8 mouse cellular contexts compared by ENCODE assay signal in the genomic region with DNA sequence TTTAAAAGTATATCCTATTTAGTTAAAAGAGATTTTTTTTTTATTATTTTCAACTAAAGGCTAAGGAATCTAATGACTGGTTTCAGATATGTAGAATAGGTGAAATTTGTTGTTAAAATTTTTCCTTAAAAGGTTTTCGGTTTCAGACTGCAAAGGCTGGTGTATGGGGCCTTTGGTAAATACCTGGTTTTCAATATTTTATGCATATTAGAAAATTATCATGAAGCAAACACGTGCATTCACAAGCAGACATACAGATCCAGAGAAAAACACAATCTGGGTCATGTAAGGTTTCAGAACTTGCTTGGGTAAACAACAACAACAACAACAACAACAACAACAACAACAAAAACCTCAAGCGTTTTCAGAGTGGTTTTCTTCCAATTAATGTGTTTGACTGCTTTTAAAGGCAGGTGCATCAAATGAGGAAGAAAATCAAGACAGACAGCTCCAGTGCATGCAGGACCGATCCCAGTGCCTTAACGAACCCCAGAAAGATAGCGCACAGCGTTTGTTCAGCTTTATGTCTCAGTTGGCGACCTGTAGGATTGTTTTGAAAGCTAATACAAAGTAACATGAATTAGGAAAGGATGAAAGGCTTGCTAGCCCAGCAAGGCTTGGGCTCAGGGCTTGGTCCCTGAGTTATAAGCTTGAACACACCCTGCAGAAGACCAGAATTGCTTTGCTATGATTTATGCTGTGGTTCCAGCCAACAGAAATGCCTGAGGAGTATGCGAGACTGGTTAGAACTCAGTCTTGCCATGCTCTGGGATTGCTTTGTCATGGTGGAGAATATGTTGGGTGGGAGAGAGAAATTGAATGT.
DNase-seq lines count a peak whose midpoint lies in the region; ATAC-seq and TF ChIP-seq lines count a peak whose summit lies in the region.
"Had no signal": no experiment of that assay in that cellular context is flagged by ENCODE, and none has a peak within 500 bp of the region (broad histone marks: within the 10 kb centered on the region; RNA-seq: fewer than 3 reads in every experiment).

No protein-coding gene starts in this region.

- peak; percentile 30 to 32 for DNase-seq in layer of hippocampus, postnatal 36 days
- DNase-seq in layer of hippocampus, adult 9-11 months = no peak
- DNase-seq in forebrain, embryonic 14.5 days (ENCODE audit: low spot score) = no peak
- DNase-seq in mesoderm, embryonic 11.5 days (ENCODE audit: low read depth, low spot score) = peak; percentile 26
- DNase-seq in stomach, postnatal 0 days (ENCODE audit: low spot score) = no peak
- no peak for DNase-seq in lung, postnatal 10 days

- H3K4me2 ChIP-seq in forebrain, embryonic 14.5 days (ENCODE audit: low read length) = peak overlapping the region; percentile 26
- H3K4me2 ChIP-seq in stomach, postnatal 0 days (replicated peaks; ENCODE audit: low read depth) = peak overlapping the region; percentile 4; the same call in 1 of the 2 replicates

- no peak for TF ChIP-seq EP300 in stomach, postnatal 0 days (optimal IDR thresholded peaks at IDR 0.05)

- ATAC-seq in forebrain, embryonic 14.5 days = peak; percentile 84
- ATAC-seq in stomach, postnatal 0 days (ENCODE audit: low FRiP score, low TSS enrichment) = no peak
- no peak for ATAC-seq in CD4-positive, CD25-positive, alpha-beta regulatory T cell, adult 4 months
- ATAC-seq: liver, postnatal 0 days had no signal

- no peaks in the 10 kb centered on the region for H3K36me3 ChIP-seq in forebrain, embryonic 14.5 days (ENCODE audit: control insufficient read depth, insufficient read depth, low read length)
- H3K36me3 ChIP-seq in stomach, postnatal 0 days (ENCODE audit: control insufficient read depth, insufficient read depth, low read length) = no peaks in the 10 kb centered on the region

- WGBS in forebrain, embryonic 14.5 days = 24% methylated on average over 9 of the region's 9 CpGs
- WGBS in stomach, postnatal 0 days = 67% methylated on average over 9 of the region's 9 CpGs

- H3K4me3 ChIP-seq in forebrain, embryonic 14.5 days (ENCODE audit: low read depth, low read length) = no peak overlapping the region
- no peak overlapping the region for H3K4me3 ChIP-seq in stomach, postnatal 0 days (ENCODE audit: low read depth, low read length)

- no peaks in the 10 kb centered on the region for H3K27me3 ChIP-seq in forebrain, embryonic 14.5 days (replicated peaks; ENCODE audit: control insufficient read depth, insufficient read depth, low read length)
- no peaks in the 10 kb centered on the region for H3K27me3 ChIP-seq in stomach, postnatal 0 days (ENCODE audit: control insufficient read depth, insufficient read depth, low read length)

- H3K9ac ChIP-seq in forebrain, embryonic 14.5 days (ENCODE audit: low read length) = no peak overlapping the region
- no peak overlapping the region for H3K9ac ChIP-seq in stomach, postnatal 0 days (ENCODE audit: low read length)
- H3K9ac ChIP-seq: liver, postnatal 0 days had no signal

- peak overlapping the region; percentile 70 for H3K27ac ChIP-seq in forebrain, embryonic 14.5 days (ENCODE audit: low read depth, low read length)
- H3K27ac ChIP-seq in stomach, postnatal 0 days (replicated peaks) = no peak overlapping the region

- no peaks in the 10 kb centered on the region for H3K9me3 ChIP-seq in forebrain, embryonic 14.5 days (replicated peaks; ENCODE audit: control insufficient read depth, low read length)
- H3K9me3 ChIP-seq in stomach, postnatal 0 days (ENCODE audit: control insufficient read depth, low read length) = no peaks in the 10 kb centered on the region

- peaks cover 7% of the 10 kb centered on the region for H3K4me1 ChIP-seq in forebrain, embryonic 14.5 days (ENCODE audit: control insufficient read depth, insufficient read depth, low read length)
- H3K4me1 ChIP-seq in stomach, postnatal 0 days (replicated peaks; ENCODE audit: control insufficient read depth, insufficient read depth) = no peaks in the 10 kb centered on the region

- no peak for TF ChIP-seq CTCF in stomach, postnatal 0 days (IDR thresholded peaks at IDR 0.05; ENCODE audit: low read depth)

Comparison
In these comparisons a context has a peak if more than half of its experiments do, and no peak if none do; other contexts are left out.
1. DNase-seq: peak in layer of hippocampus, postnatal 36 days (2 of 2) and mesoderm, embryonic 11.5 days (single experiment); none in layer of hippocampus, adult 9-11 months (single experiment), forebrain, embryonic 14.5 days (single experiment), stomach, postnatal 0 days (single experiment) and lung, postnatal 10 days (single experiment).